Mouse (Mus musculus) midbrain, embryonic 16.5 days (tissue): Measurements from ENCODE around the gene Gfod2. TPM values are rescaled to one million over a fixed set of nuclear protein-coding genes. Genes with fewer than 3 reads are reported as not detected.

ENCODE experiments used
- ATAC-seq: fragments of 200-750 bp; cut with Nextera tagmentation; 2 replicates; pipeline ENCODE4 v1.8.0; 2017; ENCODE audit warnings: moderate TSS enrichment
- H3K27ac ChIP-seq: fragments of 300-500 bp; sonication (generic); 2 replicates; pipeline ENCODE4 v1.5.1; 2014; ENCODE audit warnings: mild to moderate bottlenecking, low read length, mixed read lengths
- H3K27me3 ChIP-seq: fragments of 300-500 bp; sonication (generic); 2 replicates; pipeline ENCODE4 v1.6.1; 2014; ENCODE audit warnings: low read depth, low read length, mixed read lengths; ENCODE audit not compliant: control insufficient read depth, insufficient read depth
- H3K36me3 ChIP-seq: fragments of 300-500 bp; sonication (generic); 2 replicates; pipeline ENCODE4 v1.6.1; 2014; ENCODE audit warnings: mild to moderate bottlenecking, low read length, moderate library complexity, mixed read lengths; ENCODE audit not compliant: control insufficient read depth, insufficient read depth
- H3K4me1 ChIP-seq: fragments of 300-500 bp; sonication (generic); 2 replicates; pipeline ENCODE4 v1.6.1; 2014; ENCODE audit warnings: mild to moderate bottlenecking, low read length, mixed read lengths; ENCODE audit not compliant: control insufficient read depth, insufficient read depth
- H3K4me2 ChIP-seq: fragments of 300-500 bp; sonication (generic); 2 replicates; pipeline ENCODE4 v1.6.1; 2014; ENCODE audit warnings: mild to moderate bottlenecking, low read length, mixed read lengths
- H3K4me3 ChIP-seq: fragments of 300-500 bp; sonication (generic); 2 replicates; pipeline ENCODE4 v1.5.1; 2014; ENCODE audit warnings: low read depth, mild to moderate bottlenecking, low read length, moderate library complexity, mixed read lengths
- H3K9ac ChIP-seq: fragments of 300-500 bp; sonication (generic); 2 replicates; pipeline ENCODE4 v1.6.1; 2014; ENCODE audit warnings: low read depth, low read length, mixed read lengths
- H3K9me3 ChIP-seq: fragments of 300-500 bp; sonication (generic); replicated peaks from 2 replicates; pipeline ENCODE4 v1.6.1; 2014; ENCODE audit warnings: mild to moderate bottlenecking, low read length, mixed read lengths; ENCODE audit not compliant: control insufficient read depth, poor library complexity, severe bottlenecking
- WGBS: fragments of 180-500 bp; shearing (Covaris S2); extraction: QIAGEN DNeasy Blood & Tissue Kit; methylation state at CpG from one replicate; pipeline ENCODE4 v1.1.7; 2014; 5-methylcytosine and 5-hydroxymethylcytosine counted together
- polyA plus RNA-seq: library from polyadenylated mRNA; unstranded; fragments of >200 nt; fragmentation: Nextera tagmentation; extraction: Ambion mirVana; gene quantifications from 2 replicates; pipeline ENCODE4 v1.2.1, GENCODE M21; 2015

The Gfod2 gene
- polyA plus RNA-seq: 94.0 and 95.6 TPM in 2 replicates

GRCm38 (mm10) chr8:105758277-105759108, at the start of gene Gfod2:
Gene Gfod2 (minus strand): TSS chr8:105758664.
- WGBS: 4% methylated on average over 57 of the region's 57 CpGs
- no peaks in the 10 kb centered on the region for H3K9me3 ChIP-seq
- no peaks in the 10 kb centered on the region for H3K36me3 ChIP-seq
- peak within 1 kb of the TSS; percentile 62 for H3K4me2 ChIP-seq
- H3K4me1 ChIP-seq: peaks cover 31% of the 10 kb centered on the region
- peak; percentile 98 for ATAC-seq
- H3K9ac ChIP-seq: peak within 1 kb of the TSS; percentile 95
- no peaks in the 10 kb centered on the region for H3K27me3 ChIP-seq
- H3K4me3 ChIP-seq: peak within 1 kb of the TSS; percentile 78
- H3K27ac ChIP-seq: peak within 1 kb of the TSS; percentile 93

GRCm38 (mm10) chr8:105807766-105808165, 49.3 kb upstream of the Gfod2 start:
- no peak for ATAC-seq
- 0 out of 2 replicates have a peak, but pooled peaks cover 5% of the 10 kb centered on the region for H3K36me3 ChIP-seq
- no peak overlapping the region for H3K9ac ChIP-seq
- H3K27ac ChIP-seq: no peak overlapping the region
- no peaks in the 10 kb centered on the region for H3K9me3 ChIP-seq
- WGBS: 77% methylated on average over 5 of the region's 5 CpGs
- no peak overlapping the region for H3K4me3 ChIP-seq
- no peaks in the 10 kb centered on the region for H3K4me1 ChIP-seq
- H3K4me2 ChIP-seq: no peak overlapping the region
- no peaks in the 10 kb centered on the region for H3K27me3 ChIP-seq

GRCm38 (mm10) chr8:105805964-105806363, 47.5 kb upstream of the Gfod2 start:
- H3K9me3 ChIP-seq: no peaks in the 10 kb centered on the region
- H3K27ac ChIP-seq: no peak overlapping the region
- no peak for ATAC-seq
- 0 out of 2 replicates have a peak, but pooled peaks cover 3% of the 10 kb centered on the region for H3K36me3 ChIP-seq
- no peaks in the 10 kb centered on the region for H3K4me1 ChIP-seq
- 91% methylated on average over 1 of the region's 1 CpGs for WGBS
- H3K27me3 ChIP-seq: no peaks in the 10 kb centered on the region
- H3K9ac ChIP-seq: no peak overlapping the region
- no peak overlapping the region for H3K4me2 ChIP-seq
- no peak overlapping the region for H3K4me3 ChIP-seq

GRCm38 (mm10) chr8:105805346-105805745, 46.9 kb upstream of the Gfod2 start:
- H3K36me3 ChIP-seq: 0 out of 2 replicates have a peak, but pooled peaks cover 2% of the 10 kb centered on the region
- no peak overlapping the region for H3K4me3 ChIP-seq
- H3K4me2 ChIP-seq: no peak overlapping the region
- no peak for ATAC-seq
- no peaks in the 10 kb centered on the region for H3K4me1 ChIP-seq
- no peak overlapping the region for H3K9ac ChIP-seq
- H3K27me3 ChIP-seq: no peaks in the 10 kb centered on the region
- whole genome bisulfite sequencing: 65% methylated on average over 3 of the region's 3 CpGs
- no peak overlapping the region for H3K27ac ChIP-seq
- H3K9me3 ChIP-seq: no peaks in the 10 kb centered on the region

GRCm38 (mm10) chr8:105804797-105805196, 46.3 kb upstream of the Gfod2 start:
- no peaks in the 10 kb centered on the region for H3K4me1 ChIP-seq
- H3K4me2 ChIP-seq: no peak overlapping the region
- no peak for ATAC-seq
- 96% methylated on average over 7 of the region's 7 CpGs for WGBS
- no peak overlapping the region for H3K9ac ChIP-seq
- no peaks in the 10 kb centered on the region for H3K27me3 ChIP-seq
- H3K9me3 ChIP-seq: no peaks in the 10 kb centered on the region
- H3K27ac ChIP-seq: no peak overlapping the region
- 0 out of 2 replicates have a peak, but pooled peaks cover 2% of the 10 kb centered on the region for H3K36me3 ChIP-seq
- H3K4me3 ChIP-seq: no peak overlapping the region

- H3K36me3 ChIP-seq: 0 out of 2 replicates have a peak, but pooled peaks cover 2% of the 10 kb centered on the region
- no peak overlapping the region for H3K4me2 ChIP-seq
- H3K27me3 ChIP-seq: no peaks in the 10 kb centered on the region
- no peaks in the 10 kb centered on the region for H3K9me3 ChIP-seq
- H3K9ac ChIP-seq: no peak overlapping the region
- ATAC-seq: no peak
- H3K27ac ChIP-seq: no peak overlapping the region
- H3K4me1 ChIP-seq: 0 out of 2 replicates have a peak, but pooled peaks cover 3% of the 10 kb centered on the region
- WGBS: 93% methylated on average over 6 of the region's 6 CpGs
- no peak overlapping the region for H3K4me3 ChIP-seq
These were observed 42.9 kb upstream of the Gfod2 start for GRCm38 (mm10) chr8:105801153-105801904.

GRCm38 (mm10) chr8:105799091-105799812, 40.8 kb upstream of the Gfod2 start:
- H3K4me3 ChIP-seq: no peak overlapping the region
- no peaks in the 10 kb centered on the region for H3K27me3 ChIP-seq
- H3K4me1 ChIP-seq: 0 out of 2 replicates have a peak, but pooled peaks cover 3% of the 10 kb centered on the region
- no peak overlapping the region for H3K4me2 ChIP-seq
- no peak for ATAC-seq
- no peak overlapping the region for H3K9ac ChIP-seq
- H3K27ac ChIP-seq: peak overlapping the region; percentile 29; the same call in 1 of the 2 replicates
- no peaks in the 10 kb centered on the region for H3K36me3 ChIP-seq
- H3K9me3 ChIP-seq: no peaks in the 10 kb centered on the region
- 65% methylated on average over 8 of the region's 8 CpGs for WGBS

GRCm38 (mm10) chr8:105798408-105798807, 39.9 kb upstream of the Gfod2 start:
- 92% methylated on average over 5 of the region's 5 CpGs for WGBS
- H3K9ac ChIP-seq: no peak overlapping the region
- ATAC-seq: no peak

More at GRCm38 (mm10) chr8:105798408-105798807, 39.9 kb upstream of the Gfod2 start:
- Histone ChIP-seq H3K36me3 (no peaks in the 10 kb centered on the region), H3K9me3 (no peaks in the 10 kb centered on the region), H3K27ac (no peak overlapping the region), H3K4me3 (no peak overlapping the region), H3K4me2 (no peak overlapping the region), H3K27me3 (no peaks in the 10 kb centered on the region), H3K4me1 (0 out of 2 replicates have a peak, but pooled peaks cover 3% of the 10 kb centered on the region)
